Mouse (Mus musculus) hindbrain, postnatal 0 days (tissue): ENCODE results near the gene Rnf186. TPM values are rescaled to one million over a fixed set of nuclear protein-coding genes. Genes with fewer than 3 reads are reported as not detected.
A peak's percentile ranks its signal among the peaks of the same experiment; 100 is the strongest.

ENCODE experiments used
- ATAC-seq: fragments of 200-750 bp; cut with Nextera tagmentation; 2 replicates; pipeline ENCODE4 v1.8.0; 2017; ENCODE audit warnings: mild to moderate bottlenecking, moderate TSS enrichment, moderate library complexity
- DNase-seq: peaks from one replicate; pipeline ENCODE4 v3.0.0-alpha.2; 2015; ENCODE audit warnings: low spot score
- H3K27ac ChIP-seq: fragments of 300-500 bp; sonication (generic); 2 replicates; pipeline ENCODE4 v1.5.1; 2014; ENCODE audit warnings: mild to moderate bottlenecking
- H3K27me3 ChIP-seq: fragments of 300-500 bp; sonication (generic); 2 replicates; pipeline ENCODE4 v1.6.1; 2014; ENCODE audit warnings: low read length, mixed read lengths; ENCODE audit not compliant: insufficient read depth
- H3K36me3 ChIP-seq: fragments of 300-500 bp; sonication (generic); 2 replicates; pipeline ENCODE4 v1.6.1; 2014; ENCODE audit warnings: low read length, mixed read lengths; ENCODE audit not compliant: insufficient read depth
- H3K4me1 ChIP-seq: fragments of 300-500 bp; sonication (generic); 2 replicates; pipeline ENCODE4 v1.6.1; 2014; ENCODE audit warnings: antibody characterized with exemption, low read length, mixed read lengths; ENCODE audit not compliant: insufficient read depth
- H3K4me2 ChIP-seq: fragments of 300-500 bp; sonication (generic); 2 replicates; pipeline ENCODE4 v1.6.1; 2014; ENCODE audit warnings: low read depth, mild to moderate bottlenecking, low read length, moderate library complexity, mixed read lengths
- H3K4me3 ChIP-seq: fragments of 300-500 bp; sonication (generic); 2 replicates; pipeline ENCODE4 v1.5.1; 2014; ENCODE audit warnings: low read length
- H3K9ac ChIP-seq: fragments of 300-500 bp; sonication (generic); replicated peaks from 2 replicates; pipeline ENCODE4 v1.6.1; 2014; ENCODE audit warnings: mild to moderate bottlenecking, low read length, moderate library complexity, mixed read lengths
- H3K9me3 ChIP-seq: fragments of 300-500 bp; sonication (generic); 2 replicates; pipeline ENCODE4 v1.6.1; 2016; ENCODE audit warnings: low read length, mixed read lengths
- CTCF ChIP-seq: IDR thresholded peaks from 2 replicates; pipeline ENCODE4 v1.5.1; 2016; ENCODE audit warnings: antibody characterized with exemption, control low read depth, low read depth
- WGBS: fragments of 180-500 bp; shearing (Covaris S2); extraction: QIAGEN DNeasy Blood & Tissue Kit; methylation state at CpG from one replicate; pipeline ENCODE4 v1.1.7; 2014; 5-methylcytosine and 5-hydroxymethylcytosine counted together
- polyA plus RNA-seq: library from polyadenylated mRNA; unstranded; fragments of >200 nt; fragmentation: Nextera tagmentation; extraction: Ambion mirVana; gene quantifications from 2 replicates; pipeline ENCODE4 v1.2.1, GENCODE M21; 2015
- total RNA-seq: library from RNA; depleted of rRNA; stranded (reverse); fragments of >200 nt; gene quantifications from 2 replicates; pipeline ENCODE4 v1.2.3, GENCODE M21; 2014

The Rnf186 gene
- total and polyA plus RNA-seq, 2 experiments from 2014 or later = not detected

GRCm38 (mm10) chr4:138975194-138975593, 8.3 kb downstream of the Rnf186 start:
- no peaks in the 10 kb centered on the region for H3K27me3 ChIP-seq
- no peak overlapping the region for H3K27ac ChIP-seq
- whole genome bisulfite sequencing = 71% methylated on average over 3 of the region's 3 CpGs
- H3K9ac ChIP-seq = no peak overlapping the region
- ATAC-seq (no peak), DNase-seq (no peak)
- no peak for TF ChIP-seq CTCF
- H3K36me3 ChIP-seq = no peaks in the 10 kb centered on the region
- no peak overlapping the region for H3K4me2 ChIP-seq
- H3K4me1 ChIP-seq = peaks cover 14% of the 10 kb centered on the region
- H3K9me3 ChIP-seq = no peaks in the 10 kb centered on the region
- no peak overlapping the region for H3K4me3 ChIP-seq

GRCm38 (mm10) chr4:138976046-138976445, 9.1 kb downstream of the Rnf186 start:
- no peak overlapping the region for H3K4me2 ChIP-seq
- DNase-seq = no peak
- H3K27ac ChIP-seq = no peak overlapping the region
- WGBS = 83% methylated on average over 6 of the region's 6 CpGs
- H3K9me3 ChIP-seq = no peaks in the 10 kb centered on the region
- H3K4me1 ChIP-seq = peaks cover 14% of the 10 kb centered on the region
- TF ChIP-seq CTCF = no peak
- no peaks in the 10 kb centered on the region for H3K27me3 ChIP-seq
- no peak overlapping the region for H3K4me3 ChIP-seq
- H3K9ac ChIP-seq = no peak overlapping the region
- H3K36me3 ChIP-seq = no peaks in the 10 kb centered on the region
- ATAC-seq = no peak

- no peaks in the 10 kb centered on the region for H3K4me1 ChIP-seq
- DNase-seq = no peak
- 87% methylated on average over 8 of the region's 8 CpGs for WGBS
- no peaks in the 10 kb centered on the region for H3K27me3 ChIP-seq
- no peak overlapping the region for H3K4me2 ChIP-seq
- no peaks in the 10 kb centered on the region for H3K36me3 ChIP-seq
- no peak for TF ChIP-seq CTCF
- H3K9me3 ChIP-seq = no peaks in the 10 kb centered on the region
- H3K27ac ChIP-seq = no peak overlapping the region
- no peak overlapping the region for H3K4me3 ChIP-seq
- no peak for ATAC-seq
- no peak overlapping the region for H3K9ac ChIP-seq
These were observed 13.1 kb downstream of the Rnf186 start for GRCm38 (mm10) chr4:138980021-138980420.

- no peak overlapping the region for H3K4me3 ChIP-seq
- H3K27me3 ChIP-seq = no peaks in the 10 kb centered on the region
- H3K9ac ChIP-seq = no peak overlapping the region
- WGBS = 24% methylated on average over 12 of the region's 12 CpGs
- TF ChIP-seq CTCF = no peak
- no peak overlapping the region for H3K4me2 ChIP-seq
- DNase-seq (no peak), ATAC-seq (no peak)
- H3K36me3 ChIP-seq = no peaks in the 10 kb centered on the region
- H3K27ac ChIP-seq = no peak overlapping the region
- no peaks in the 10 kb centered on the region for H3K4me1 ChIP-seq
- H3K9me3 ChIP-seq = no peaks in the 10 kb centered on the region
These were observed 14.0 kb downstream of the Rnf186 start for GRCm38 (mm10) chr4:138980771-138981420.

GRCm38 (mm10) chr4:138983422-138983821, 16.5 kb downstream of the Rnf186 start:
- H3K9ac ChIP-seq = no peak overlapping the region

GRCm38 (mm10) chr4:138984744-138985143, 17.8 kb downstream of the Rnf186 start:
- DNase-seq = no peak
- Histone ChIP-seq H3K4me3 (no peak overlapping the region), H3K4me1 (no peaks in the 10 kb centered on the region), H3K27ac (no peak overlapping the region), H3K9me3 (no peaks in the 10 kb centered on the region), H3K9ac (no peak overlapping the region), H3K27me3 (no peaks in the 10 kb centered on the region), H3K36me3 (no peaks in the 10 kb centered on the region), H3K4me2 (no peak overlapping the region)
- peak; percentile 52 for TF ChIP-seq CTCF
- no peak for ATAC-seq
- 81% methylated on average over 7 of the region's 7 CpGs for WGBS

More at GRCm38 (mm10) chr4:138983422-138983821, 16.5 kb downstream of the Rnf186 start:
- Histone ChIP-seq H3K27ac (no peak overlapping the region), H3K4me1 (no peaks in the 10 kb centered on the region), H3K36me3 (no peaks in the 10 kb centered on the region), H3K4me3 (no peak overlapping the region), H3K9me3 (no peaks in the 10 kb centered on the region), H3K27me3 (no peaks in the 10 kb centered on the region), H3K4me2 (no peak overlapping the region)
- WGBS = 69% methylated on average over 3 of the region's 3 CpGs
- no peak for TF ChIP-seq CTCF
- no peak for ATAC-seq
- DNase-seq = no peak

GRCm38 (mm10) chr4:138986280-138986679, 19.4 kb downstream of the Rnf186 start:
- Histone ChIP-seq H3K9ac (no peak overlapping the region), H3K4me2 (no peak overlapping the region), H3K36me3 (no peaks in the 10 kb centered on the region), H3K4me3 (no peak overlapping the region), H3K27ac (no peak overlapping the region), H3K9me3 (no peaks in the 10 kb centered on the region), H3K4me1 (no peaks in the 10 kb centered on the region), H3K27me3 (no peaks in the 10 kb centered on the region)
- TF ChIP-seq CTCF = no peak
- ATAC-seq (no peak), DNase-seq (no peak)
- WGBS = 31% methylated on average over 5 of the region's 5 CpGs
